Mouse (Mus musculus) embryonic fibroblast, embryonic 13.5 days (primary cell): ENCODE results near the gene Minos1.

Source experiments
- CTCF ChIP-seq: IDR thresholded peaks from 2 replicates; pipeline ENCODE4 v1.5.1; 2011; ENCODE audit warnings: mild to moderate bottlenecking, control low read depth, low read length, moderate library complexity, borderline replicate concordance; ENCODE audit not compliant: insufficient read depth
- POLR2A ChIP-seq: IDR thresholded peaks from 2 replicates; pipeline ENCODE4 v1.6.1; 2011; ENCODE audit warnings: low read depth, mild to moderate bottlenecking, control low read depth, low read length, moderate library complexity

- TF ChIP-seq CTCF (no peak), POLR2A (no peak)
These were observed 43.9 kb downstream of the Minos1 start for GRCm38 (mm10) chr4:139086984-139087383.
